Mouse (Mus musculus): ENCODE data around the gene Slx1b.

GRCm38 (mm10) chr7:126741964-126742482 is 46.4 kb upstream of the Slx1b start:
- TF ChIP-seq POLR2A (IDR thresholded peaks at IDR 0.05; ENCODE audit: low read depth, low read length) (no peak), CTCF (IDR thresholded peaks at IDR 0.05; ENCODE audit: extremely low read depth, insufficient read length, insufficient replicate concordance, low read depth, low read length) (no peak)

Data from small intestine, adult 2 months (tissue).